Mouse (Mus musculus): ENCODE data around the gene Abtb1. TPM values are rescaled to one million over a fixed set of nuclear protein-coding genes. Genes with fewer than 3 reads are reported as not detected.

Gene Abtb1
- polyA plus RNA-seq, 1 experiment: 113 TPM

- Histone ChIP-seq H3K4me1 (peaks cover 64% of the 10 kb centered on the region), H3K4me3 (replicated peaks) (peak overlapping the region; percentile 80), H3K27me3 (replicated peaks) (peaks cover 66% of the 10 kb centered on the region), H3K9me3 (peaks cover under 1% of the 10 kb centered on the region; the same call in 1 of the 2 replicates), H3K36me3 (replicated peaks; ENCODE audit: low read length) (no peaks in the 10 kb centered on the region)
- TF ChIP-seq GATA1 (IDR thresholded peaks at IDR 0.05; ENCODE audit: borderline replicate concordance, low read length): no peak
- no peak for TF ChIP-seq FLI1 (IDR thresholded peaks at IDR 0.05; ENCODE audit: low read length)
Measured at GRCm38 (mm10) chr6:88811396-88811795, 30.4 kb downstream of the Abtb1 start.

GRCm38 (mm10) chr6:88810291-88810690, 31.5 kb downstream of the Abtb1 start:
- no peaks in the 10 kb centered on the region for H3K36me3 ChIP-seq (replicated peaks; ENCODE audit: low read length)

GRCm38 (mm10) chr6:88809091-88810037, 32.4 kb downstream of the Abtb1 start:
- Histone ChIP-seq H3K27me3 (replicated peaks) (peaks cover 47% of the 10 kb centered on the region), H3K4me3 (replicated peaks) (no peak overlapping the region), H3K4me1 (peaks cover 58% of the 10 kb centered on the region), H3K9me3 (peaks cover 5% of the 10 kb centered on the region; the same call in 1 of the 2 replicates), H3K36me3 (replicated peaks; ENCODE audit: low read length) (no peaks in the 10 kb centered on the region)
- no peak for TF ChIP-seq FLI1 (IDR thresholded peaks at IDR 0.05; ENCODE audit: low read length)
- TF ChIP-seq GATA1 (IDR thresholded peaks at IDR 0.05; ENCODE audit: borderline replicate concordance, low read length): no peak

More at GRCm38 (mm10) chr6:88810291-88810690, 31.5 kb downstream of the Abtb1 start:
- H3K4me3 ChIP-seq (replicated peaks): no peak overlapping the region
- TF ChIP-seq GATA1 (IDR thresholded peaks at IDR 0.05; ENCODE audit: borderline replicate concordance, low read length) (no peak), FLI1 (IDR thresholded peaks at IDR 0.05; ENCODE audit: low read length) (no peak)
- peaks cover 5% of the 10 kb centered on the region; the same call in 1 of the 2 replicates for H3K9me3 ChIP-seq
- H3K4me1 ChIP-seq: peaks cover 61% of the 10 kb centered on the region
- H3K27me3 ChIP-seq (replicated peaks): peaks cover 56% of the 10 kb centered on the region

GRCm38 (mm10) chr6:88804966-88805577, 36.7 kb downstream of the Abtb1 start:
- peaks cover 5% of the 10 kb centered on the region; the same call in 1 of the 2 replicates for H3K9me3 ChIP-seq
- peaks cover 39% of the 10 kb centered on the region for H3K27me3 ChIP-seq (replicated peaks)
- no peaks in the 10 kb centered on the region for H3K36me3 ChIP-seq (replicated peaks; ENCODE audit: low read length)
- H3K4me1 ChIP-seq: peaks cover 60% of the 10 kb centered on the region
- no peak for TF ChIP-seq GATA1 (IDR thresholded peaks at IDR 0.05; ENCODE audit: borderline replicate concordance, low read length)
- no peak for TF ChIP-seq FLI1 (IDR thresholded peaks at IDR 0.05; ENCODE audit: low read length)
- no peak overlapping the region for H3K4me3 ChIP-seq (replicated peaks)

GRCm38 (mm10) chr6:88803957-88804695, 37.7 kb downstream of the Abtb1 start:
- H3K4me1 ChIP-seq: peaks cover 63% of the 10 kb centered on the region
- TF ChIP-seq FLI1 (IDR thresholded peaks at IDR 0.05; ENCODE audit: low read length) (no peak), GATA1 (IDR thresholded peaks at IDR 0.05; ENCODE audit: borderline replicate concordance, low read length) (no peak)
- peaks cover 31% of the 10 kb centered on the region for H3K27me3 ChIP-seq (replicated peaks)
- no peaks in the 10 kb centered on the region for H3K36me3 ChIP-seq (replicated peaks; ENCODE audit: low read length)
- peaks cover 5% of the 10 kb centered on the region; the same call in 1 of the 2 replicates for H3K9me3 ChIP-seq
- no peak overlapping the region for H3K4me3 ChIP-seq (replicated peaks)

GRCm38 (mm10) chr6:88803051-88803450, 38.7 kb downstream of the Abtb1 start:
- no peak for TF ChIP-seq FLI1 (IDR thresholded peaks at IDR 0.05; ENCODE audit: low read length)
- Histone ChIP-seq H3K27me3 (replicated peaks) (peaks cover 28% of the 10 kb centered on the region), H3K36me3 (replicated peaks; ENCODE audit: low read length) (no peaks in the 10 kb centered on the region), H3K4me3 (replicated peaks) (no peak overlapping the region), H3K4me1 (peaks cover 56% of the 10 kb centered on the region), H3K9me3 (peaks cover 5% of the 10 kb centered on the region; the same call in 1 of the 2 replicates)

GRCm38 (mm10) chr6:88800735-88801134, 41.0 kb downstream of the Abtb1 start:
- Histone ChIP-seq H3K4me3 (replicated peaks) (no peak overlapping the region), H3K4me1 (peaks cover 57% of the 10 kb centered on the region), H3K27me3 (replicated peaks) (peaks cover 39% of the 10 kb centered on the region), H3K36me3 (replicated peaks; ENCODE audit: low read length) (no peaks in the 10 kb centered on the region), H3K9me3 (no peaks in the 10 kb centered on the region)
- TF ChIP-seq GATA1 (IDR thresholded peaks at IDR 0.05; ENCODE audit: borderline replicate concordance, low read length) (no peak), FLI1 (IDR thresholded peaks at IDR 0.05; ENCODE audit: low read length) (no peak)

- no peaks in the 10 kb centered on the region for H3K9me3 ChIP-seq
- TF ChIP-seq GATA1 (IDR thresholded peaks at IDR 0.05; ENCODE audit: borderline replicate concordance, low read length) (no peak), FLI1 (IDR thresholded peaks at IDR 0.05; ENCODE audit: low read length) (no peak)
- peaks cover 54% of the 10 kb centered on the region for H3K4me1 ChIP-seq
- H3K4me3 ChIP-seq (replicated peaks): no peak overlapping the region
- H3K27me3 ChIP-seq (replicated peaks): peaks cover 40% of the 10 kb centered on the region
- no peaks in the 10 kb centered on the region for H3K36me3 ChIP-seq (replicated peaks; ENCODE audit: low read length)
Measured at GRCm38 (mm10) chr6:88800191-88800590, 41.6 kb downstream of the Abtb1 start.

- peaks cover 62% of the 10 kb centered on the region for H3K27me3 ChIP-seq (replicated peaks)
- peaks cover 12% of the 10 kb centered on the region for H3K4me1 ChIP-seq
- TF ChIP-seq FLI1 (IDR thresholded peaks at IDR 0.05; ENCODE audit: low read length) (no peak), GATA1 (IDR thresholded peaks at IDR 0.05; ENCODE audit: borderline replicate concordance, low read length) (no peak)
- no peak overlapping the region for H3K4me3 ChIP-seq (replicated peaks)
- H3K9me3 ChIP-seq: no peaks in the 10 kb centered on the region
- H3K36me3 ChIP-seq (replicated peaks; ENCODE audit: low read length): no peaks in the 10 kb centered on the region
Measured at GRCm38 (mm10) chr6:88794561-88794971, 47.2 kb downstream of the Abtb1 start.
